Mouse (Mus musculus) heart, embryonic 11.5 days (tissue): Measurements from ENCODE around the gene Klre1. TPM values are rescaled to one million over a fixed set of nuclear protein-coding genes. Genes with fewer than 3 reads are reported as not detected.

Experiments
- ATAC-seq: fragments of 200-750 bp; cut with Nextera tagmentation; replicated peaks from 2 replicates; pipeline ENCODE4 v1.8.0; 2017; ENCODE audit warnings: moderate library complexity; ENCODE audit not compliant: insufficient number of reproducible peaks, low FRiP score, low TSS enrichment
- H3K27ac ChIP-seq: fragments of 300-500 bp; sonication (generic); 2 replicates; pipeline ENCODE4 v1.5.1; 2014; ENCODE audit warnings: mild to moderate bottlenecking, low read depth, low read length
- H3K27me3 ChIP-seq: fragments of 300-500 bp; sonication (generic); 2 replicates; pipeline ENCODE4 v1.6.1; 2014; ENCODE audit warnings: mild to moderate bottlenecking, low read length, mixed read lengths; ENCODE audit not compliant: control insufficient read depth, insufficient read depth
- H3K36me3 ChIP-seq: fragments of 300-500 bp; sonication (generic); 2 replicates; pipeline ENCODE4 v1.6.1; 2014; ENCODE audit warnings: mild to moderate bottlenecking, low read length, moderate library complexity, mixed read lengths; ENCODE audit not compliant: control insufficient read depth, insufficient read depth
- H3K4me1 ChIP-seq: fragments of 300-500 bp; sonication (generic); 2 replicates; pipeline ENCODE4 v1.6.1; 2014; ENCODE audit warnings: low read length; ENCODE audit not compliant: control insufficient read depth, insufficient read depth
- H3K4me2 ChIP-seq: fragments of 300-500 bp; sonication (generic); 2 replicates; pipeline ENCODE4 v1.6.1; 2014; ENCODE audit warnings: mild to moderate bottlenecking, moderate library complexity
- H3K4me3 ChIP-seq: fragments of 300-500 bp; sonication (generic); 2 replicates; pipeline ENCODE4 v1.5.1; 2014; ENCODE audit warnings: low read depth, low read length
- H3K9ac ChIP-seq: fragments of 300-500 bp; sonication (generic); 2 replicates; pipeline ENCODE4 v1.6.1; 2014; ENCODE audit warnings: mild to moderate bottlenecking, low read depth, low read length, moderate library complexity
- H3K9me3 ChIP-seq: fragments of 300-500 bp; sonication (generic); replicated peaks from 2 replicates; pipeline ENCODE4 v1.6.1; 2016; ENCODE audit warnings: low read length; ENCODE audit not compliant: control insufficient read depth
- WGBS: fragments of 180-500 bp; shearing (Covaris S2); extraction: QIAGEN DNeasy Blood & Tissue Kit; methylation state at CpG from one replicate; pipeline ENCODE4 v1.1.7; 2014; ENCODE audit not compliant: insufficient replicate concordance; 5-methylcytosine and 5-hydroxymethylcytosine counted together
- polyA plus RNA-seq: library from polyadenylated mRNA; unstranded; fragments of >200 nt; fragmentation: Nextera tagmentation; extraction: Ambion mirVana; gene quantifications from 2 replicates; pipeline ENCODE4 v1.2.1, GENCODE M21; 2014

Gene Klre1
- polyA plus RNA-seq, result not detected in 2 replicates

DNA sequence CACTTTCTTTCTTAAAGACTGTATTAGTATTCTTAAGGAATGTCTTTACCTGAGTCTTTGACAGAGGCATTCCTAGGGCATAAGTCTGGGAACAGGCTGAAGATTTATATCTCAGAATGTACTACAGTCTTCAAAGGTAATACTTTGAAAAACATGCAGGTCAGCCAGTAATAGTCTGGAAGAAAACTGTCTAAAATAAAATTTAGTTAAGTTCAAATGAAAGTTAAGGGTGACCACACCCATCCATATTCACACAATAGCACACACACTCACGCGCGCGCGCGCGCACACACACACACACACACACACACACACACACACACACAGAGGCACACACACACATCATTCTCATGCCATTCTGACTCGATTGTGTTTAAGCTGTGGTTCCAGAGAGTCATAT, at the start of gene Klre1:
Gene Klre1, plus strand, starts transcription at position 301 of the 400 bp plus-strand sequence.
- H3K27me3 ChIP-seq, result no peaks in the 10 kb centered on the region
- no peaks in the 10 kb centered on the region for H3K36me3 ChIP-seq

GRCm38 (mm10) chr6:129529605-129530004, 48.1 kb upstream of the Klre1 start:
- Histone ChIP-seq H3K36me3 (no peaks in the 10 kb centered on the region), H3K4me3 (no peak overlapping the region), H3K9ac (no peak overlapping the region), H3K4me2 (no peak overlapping the region), H3K27ac (no peak overlapping the region), H3K27me3 (no peaks in the 10 kb centered on the region), H3K4me1 (peaks cover 3% of the 10 kb centered on the region; the same call in 1 of the 2 replicates), H3K9me3 (no peaks in the 10 kb centered on the region)
- 83% methylated on average over 1 of the region's 1 CpGs for WGBS
- no peak for ATAC-seq

More for the DNA sequence above, at the start of gene Klre1:
- Histone ChIP-seq H3K4me1 (no peaks in the 10 kb centered on the region), H3K4me2 (no peak within 1 kb of the TSS), H3K9me3 (no peaks in the 10 kb centered on the region), H3K4me3 (no peak within 1 kb of the TSS), H3K27ac (no peak within 1 kb of the TSS), H3K9ac (no peak within 1 kb of the TSS)
- ATAC-seq, result no peak
- 92% methylated on average over 8 of the region's 8 CpGs for WGBS

- Histone ChIP-seq H3K36me3 (no peaks in the 10 kb centered on the region), H3K27me3 (no peaks in the 10 kb centered on the region), H3K9ac (no peak overlapping the region), H3K4me2 (no peak overlapping the region), H3K4me3 (no peak overlapping the region), H3K9me3 (no peaks in the 10 kb centered on the region), H3K4me1 (peaks cover 9% of the 10 kb centered on the region), H3K27ac (no peak overlapping the region)
- no peak for ATAC-seq
These were observed 47.4 kb upstream of the Klre1 start for GRCm38 (mm10) chr6:129530261-129530660.

GRCm38 (mm10) chr6:129532556-129532941, 45.2 kb upstream of the Klre1 start:
- Histone ChIP-seq H3K4me3 (peak overlapping the region; percentile 87), H3K9me3 (no peaks in the 10 kb centered on the region), H3K9ac (peak overlapping the region; percentile 84; the same call in 1 of the 2 replicates), H3K27ac (no peak overlapping the region; the same call in 1 of the 2 replicates), H3K4me2 (peak overlapping the region; percentile 90), H3K27me3 (no peaks in the 10 kb centered on the region), H3K4me1 (peaks cover 14% of the 10 kb centered on the region), H3K36me3 (no peaks in the 10 kb centered on the region)
- WGBS, result 31% methylated on average over 7 of the region's 7 CpGs
- ATAC-seq, result peak; percentile 25; the same call in 1 of the 2 replicates

DNA sequence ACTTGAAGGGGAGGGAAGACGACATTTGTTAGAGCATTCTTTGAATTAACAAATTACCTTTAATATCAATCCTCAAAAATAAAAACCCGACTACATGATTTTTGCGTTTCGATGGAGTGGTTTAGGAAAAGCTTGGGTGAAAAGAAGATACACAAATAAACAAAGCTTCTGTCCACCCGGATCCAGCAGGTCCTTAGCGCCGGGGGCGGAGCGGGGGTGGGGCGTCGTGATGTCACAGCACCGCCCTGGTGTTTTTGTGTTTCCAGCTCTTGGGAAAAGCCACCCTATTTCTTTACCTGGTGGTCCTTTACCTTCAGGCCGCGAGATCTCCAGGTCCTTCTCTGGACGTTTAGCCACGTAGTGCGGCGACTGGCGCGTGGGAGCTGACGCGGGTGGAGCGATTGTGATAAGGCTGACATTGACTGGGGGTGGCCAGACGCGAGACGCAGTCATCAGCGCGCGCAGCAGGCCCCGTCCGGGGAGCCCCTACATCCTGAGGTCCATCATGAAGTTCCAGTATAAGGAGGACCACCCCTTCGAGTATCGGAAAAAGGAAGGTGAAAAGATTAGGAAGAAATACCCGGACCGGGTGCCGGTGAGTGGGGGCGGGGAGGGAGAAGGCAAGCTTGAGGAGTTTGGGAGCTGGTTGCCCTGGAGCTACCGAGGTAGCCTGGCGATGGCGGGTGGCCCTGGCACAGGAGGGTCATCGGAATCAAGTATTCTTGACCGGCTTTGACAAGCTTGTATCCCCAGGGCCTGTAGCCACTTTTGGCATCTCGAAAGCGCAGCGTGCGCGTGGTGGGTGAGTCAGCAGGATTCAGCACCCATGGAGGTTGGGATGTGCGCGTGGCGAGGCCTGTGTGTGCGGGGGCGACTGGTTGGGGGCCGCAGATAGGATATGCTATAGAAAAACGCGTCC, 44.5 kb upstream of the Klre1 start, which contains the start of gene Gabarapl1:
Gene Gabarapl1, plus strand, starts transcription at position 219 of the 919 bp plus-strand sequence.
- Histone ChIP-seq H3K27ac (peak within 1 kb of the TSS; percentile 62), H3K4me1 (peaks cover 14% of the 10 kb centered on the region), H3K9me3 (no peaks in the 10 kb centered on the region), H3K36me3 (no peaks in the 10 kb centered on the region), H3K4me3 (peak within 1 kb of the TSS; percentile 87), H3K27me3 (no peaks in the 10 kb centered on the region), H3K4me2 (peak within 1 kb of the TSS; percentile 90), H3K9ac (peak within 1 kb of the TSS; percentile 84)
- peak; percentile 80 for ATAC-seq
- under 1% methylated on average over 55 of the region's 55 CpGs for WGBS

- Histone ChIP-seq H3K27ac (no peak overlapping the region), H3K4me3 (peak overlapping the region; percentile 87), H3K36me3 (peaks cover 2% of the 10 kb centered on the region; the same call in 1 of the 2 replicates), H3K4me2 (peak overlapping the region; percentile 90), H3K9me3 (no peaks in the 10 kb centered on the region), H3K27me3 (no peaks in the 10 kb centered on the region), H3K9ac (peak overlapping the region; percentile 84), H3K4me1 (peaks cover 14% of the 10 kb centered on the region)
- peak; percentile 27; the same call in 1 of the 2 replicates for ATAC-seq
- WGBS, result 21% methylated on average over 9 of the region's 9 CpGs
These were observed 43.6 kb upstream of the Klre1 start for GRCm38 (mm10) chr6:129534057-129534456.

GRCm38 (mm10) chr6:129534627-129535190, 43.0 kb upstream of the Klre1 start:
- H3K4me2 ChIP-seq, result peak overlapping the region; percentile 90
- no peaks in the 10 kb centered on the region for H3K9me3 ChIP-seq
- H3K4me1 ChIP-seq, result peaks cover 14% of the 10 kb centered on the region
- H3K4me3 ChIP-seq, result peak overlapping the region; percentile 87
- no peaks in the 10 kb centered on the region for H3K27me3 ChIP-seq
- no peak for ATAC-seq
- H3K9ac ChIP-seq, result no peak overlapping the region
- no peak overlapping the region for H3K27ac ChIP-seq
- 61% methylated on average over 4 of the region's 4 CpGs for WGBS
- H3K36me3 ChIP-seq, result peaks cover 6% of the 10 kb centered on the region

GRCm38 (mm10) chr6:129535723-129536122, 42.0 kb upstream of the Klre1 start:
- no peaks in the 10 kb centered on the region for H3K27me3 ChIP-seq
- H3K9me3 ChIP-seq, result no peaks in the 10 kb centered on the region
- H3K4me3 ChIP-seq, result no peak overlapping the region
- peak overlapping the region; percentile 27; the same call in 1 of the 2 replicates for H3K4me2 ChIP-seq
- ATAC-seq, result no peak
- WGBS, result 49% methylated on average over 4 of the region's 4 CpGs
- H3K4me1 ChIP-seq, result peaks cover 14% of the 10 kb centered on the region
- peaks cover 11% of the 10 kb centered on the region for H3K36me3 ChIP-seq
- no peak overlapping the region for H3K9ac ChIP-seq
- no peak overlapping the region for H3K27ac ChIP-seq
